Mouse (Mus musculus) heart, embryonic 15.5 days (tissue): ENCODE data around the gene Sh3bgr. TPM values are rescaled to one million over a fixed set of nuclear protein-coding genes. Genes with fewer than 3 reads are reported as not detected.

Experiments used
- ATAC-seq: fragments of 200-750 bp; cut with Nextera tagmentation; replicated peaks from 2 replicates; pipeline ENCODE4 v1.8.0; 2017; ENCODE audit warnings: low read depth, moderate TSS enrichment; ENCODE audit not compliant: insufficient number of reproducible peaks, insufficient read depth, low FRiP score
- H3K27ac ChIP-seq: fragments of 300-500 bp; sonication (generic); 2 replicates; pipeline ENCODE4 v1.5.1; 2015; ENCODE audit warnings: mild to moderate bottlenecking, inconsistent platforms
- H3K27me3 ChIP-seq: fragments of 300-500 bp; sonication (generic); 2 replicates; pipeline ENCODE4 v1.6.1; 2015; ENCODE audit warnings: inconsistent platforms
- H3K36me3 ChIP-seq: fragments of 300-500 bp; sonication (generic); 2 replicates; pipeline ENCODE4 v1.6.1; 2015; ENCODE audit warnings: mild to moderate bottlenecking, inconsistent platforms
- H3K4me1 ChIP-seq: fragments of 300-500 bp; sonication (generic); replicated peaks from 2 replicates; pipeline ENCODE4 v1.6.1; 2015; ENCODE audit warnings: inconsistent platforms
- H3K4me2 ChIP-seq: fragments of 300-500 bp; sonication (generic); 2 replicates; pipeline ENCODE4 v1.6.1; 2015; ENCODE audit warnings: inconsistent platforms, mild to moderate bottlenecking, moderate library complexity
- H3K4me3 ChIP-seq: fragments of 300-500 bp; sonication (generic); 2 replicates; pipeline ENCODE4 v1.5.1; 2015; ENCODE audit warnings: mild to moderate bottlenecking, inconsistent platforms
- H3K9ac ChIP-seq: fragments of 300-500 bp; sonication (generic); 2 replicates; pipeline ENCODE4 v1.6.1; 2015; ENCODE audit warnings: mild to moderate bottlenecking, inconsistent platforms
- H3K9me3 ChIP-seq: fragments of 300-500 bp; sonication (generic); replicated peaks from 2 replicates; pipeline ENCODE4 v1.6.1; 2016; ENCODE audit warnings: inconsistent platforms
- WGBS: fragments of 180-500 bp; shearing (Covaris S2); methylation state at CpG from one replicate; pipeline ENCODE4 v1.1.7; 2015; ENCODE audit warnings: mixed read lengths; 5-methylcytosine and 5-hydroxymethylcytosine counted together
- polyA plus RNA-seq: library from polyadenylated mRNA; unstranded; fragments of >200 nt; fragmentation: Nextera tagmentation; extraction: Ambion mirVana; gene quantifications from 2 replicates; pipeline ENCODE4 v1.2.1, GENCODE M21; 2015

Gene Sh3bgr
- polyA plus RNA-seq, 1 experiment from 2014 or later = 595 TPM

- Histone ChIP-seq H3K27me3 (no peaks in the 10 kb centered on the region), H3K4me1 (no peaks in the 10 kb centered on the region), H3K9ac (no peak overlapping the region), H3K4me3 (no peak overlapping the region), H3K36me3 (no peaks in the 10 kb centered on the region), H3K27ac (no peak overlapping the region), H3K9me3 (no peaks in the 10 kb centered on the region; the same call in 1 of the 2 replicates), H3K4me2 (no peak overlapping the region)
- no peak for ATAC-seq
- 54% methylated on average over 7 of the region's 7 CpGs for WGBS
Measured at GRCm38 (mm10) chr16:96249635-96250034, 49.4 kb downstream of the Sh3bgr start.

GRCm38 (mm10) chr16:96252146-96252545 lies 51.9 kb downstream of the Sh3bgr start:
- no peak for ATAC-seq
- 87% methylated on average over 1 of the region's 1 CpGs for WGBS
- no peak overlapping the region for H3K4me2 ChIP-seq
- no peaks in the 10 kb centered on the region for H3K27me3 ChIP-seq
- H3K9me3 ChIP-seq = peaks cover 2% of the 10 kb centered on the region; the same call in 1 of the 2 replicates
- H3K36me3 ChIP-seq = no peaks in the 10 kb centered on the region
- H3K27ac ChIP-seq = no peak overlapping the region
- no peak overlapping the region for H3K9ac ChIP-seq
- no peaks in the 10 kb centered on the region for H3K4me1 ChIP-seq
- H3K4me3 ChIP-seq = no peak overlapping the region

GRCm38 (mm10) chr16:96258429-96258828 lies 58.2 kb downstream of the Sh3bgr start:
- Histone ChIP-seq H3K4me1 (no peaks in the 10 kb centered on the region), H3K4me3 (no peak overlapping the region), H3K27me3 (no peaks in the 10 kb centered on the region), H3K9ac (no peak overlapping the region), H3K27ac (no peak overlapping the region), H3K36me3 (no peaks in the 10 kb centered on the region), H3K4me2 (no peak overlapping the region), H3K9me3 (0 out of 2 replicates have a peak, but pooled peaks cover 2% of the 10 kb centered on the region)
- 86% methylated on average over 8 of the region's 8 CpGs for WGBS
- ATAC-seq = no peak

- H3K9me3 ChIP-seq = no peaks in the 10 kb centered on the region
- no peak overlapping the region for H3K9ac ChIP-seq
- H3K4me1 ChIP-seq = no peaks in the 10 kb centered on the region
- no peak overlapping the region for H3K27ac ChIP-seq
- H3K4me3 ChIP-seq = no peak overlapping the region
- ATAC-seq = no peak
- 69% methylated on average over 2 of the region's 2 CpGs for WGBS
- no peak overlapping the region for H3K4me2 ChIP-seq
- no peaks in the 10 kb centered on the region for H3K27me3 ChIP-seq
- no peaks in the 10 kb centered on the region for H3K36me3 ChIP-seq
Measured at GRCm38 (mm10) chr16:96271736-96272135, 71.5 kb downstream of the Sh3bgr start.

- no peak overlapping the region for H3K4me3 ChIP-seq
- no peak overlapping the region for H3K4me2 ChIP-seq
- H3K27me3 ChIP-seq = no peaks in the 10 kb centered on the region
- no peaks in the 10 kb centered on the region for H3K4me1 ChIP-seq
- no peak overlapping the region for H3K27ac ChIP-seq
- no peaks in the 10 kb centered on the region for H3K9me3 ChIP-seq
- WGBS = 48% methylated on average over 14 of the region's 14 CpGs
- H3K9ac ChIP-seq = no peak overlapping the region
- H3K36me3 ChIP-seq = no peaks in the 10 kb centered on the region
- ATAC-seq = no peak
Measured at GRCm38 (mm10) chr16:96272929-96273619, 72.8 kb downstream of the Sh3bgr start.

- Histone ChIP-seq H3K9ac (no peak overlapping the region), H3K9me3 (no peaks in the 10 kb centered on the region), H3K4me2 (no peak overlapping the region), H3K27ac (no peak overlapping the region), H3K4me3 (no peak overlapping the region), H3K36me3 (no peaks in the 10 kb centered on the region), H3K4me1 (peaks cover 7% of the 10 kb centered on the region), H3K27me3 (peaks cover 32% of the 10 kb centered on the region)
- WGBS = 46% methylated on average over 3 of the region's 3 CpGs
- ATAC-seq = no peak
Measured at GRCm38 (mm10) chr16:96276596-96276995, 76.3 kb downstream of the Sh3bgr start.

Other genes starting within 250 kb of the Sh3bgr start
- gene Psmg1, start 209.5 kb upstream of the Sh3bgr start, polyA plus RNA-seq = 65.2 and 69.9 TPM in 2 replicates
- gene Brwd1, start 117.9 kb upstream of the Sh3bgr start, polyA plus RNA-seq = 63.6 and 68.1 TPM in 2 replicates
- 289 and 315 TPM in 2 replicates for gene Hmgn1, start 72.7 kb upstream of the Sh3bgr start, polyA plus RNA-seq
- gene Wrb, start 55.0 kb upstream of the Sh3bgr start, polyA plus RNA-seq = 49.2 and 52.8 TPM in 2 replicates
- 1.2 and 1.5 TPM in 2 replicates for gene Lca5l, start 8.2 kb upstream of the Sh3bgr start, polyA plus RNA-seq
- gene B3galt5, start 35.4 kb downstream of the Sh3bgr start, polyA plus RNA-seq = 0.16 and 1.6 TPM in 2 replicates
- gene Itgb2l, start 243.2 kb downstream of the Sh3bgr start, polyA plus RNA-seq = 0.10 TPM in 1 of 2 replicates, not detected in the other